Mouse (Mus musculus): ENCODE results near the gene Rabif. TPM values are rescaled to one million over a fixed set of nuclear protein-coding genes. Genes with fewer than 3 reads are reported as not detected.

The Rabif gene
- polyA plus RNA-seq, 1 experiment from 2014 or later = 46.3 TPM

- Histone ChIP-seq H3K36me3 (ENCODE audit: control insufficient read depth, insufficient read depth, low read length) (peaks cover 47% of the 10 kb centered on the region), H3K9me3 (ENCODE audit: control insufficient read depth, low read length) (no peaks in the 10 kb centered on the region), H3K4me3 (ENCODE audit: low read length) (no peak overlapping the region), H3K9ac (ENCODE audit: low read depth, low read length) (no peak overlapping the region), H3K27ac (ENCODE audit: low read depth, low read length) (no peak overlapping the region), H3K4me2 (replicated peaks; ENCODE audit: low read depth, low read length) (no peak overlapping the region), H3K4me1 (ENCODE audit: control insufficient read depth, insufficient read depth, low read length) (peaks cover 5% of the 10 kb centered on the region; the same call in 1 of the 2 replicates), H3K27me3 (ENCODE audit: control insufficient read depth, insufficient read depth, low read length) (no peaks in the 10 kb centered on the region)
- 96% methylated on average over 1 of the region's 1 CpGs for WGBS
- ATAC-seq (ENCODE audit: low FRiP score, low TSS enrichment) = no peak
Observed at GRCm38 (mm10) chr1:134460294-134461284, 33.9 kb upstream of the Rabif start.

DNA sequence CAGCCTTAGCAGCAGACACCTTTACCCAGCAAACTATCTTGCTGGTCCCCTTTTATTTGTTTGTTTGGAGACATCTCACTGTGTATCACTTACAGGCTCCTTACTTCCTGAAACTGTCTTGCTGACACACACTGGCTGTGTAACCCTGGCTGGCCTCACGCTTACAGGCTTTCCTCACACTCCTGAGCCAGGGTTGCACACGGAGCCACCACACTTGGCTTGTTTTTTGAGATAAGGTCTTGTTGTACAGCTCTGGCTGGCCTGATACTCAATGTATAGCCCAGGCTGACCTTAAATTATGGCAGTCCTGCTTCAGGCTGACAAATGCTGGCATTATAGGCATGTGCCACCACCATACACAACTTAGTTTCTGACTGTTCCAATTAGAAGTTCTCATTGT lies 9.8 kb upstream of the Rabif start:
- Histone ChIP-seq H3K9ac (ENCODE audit: low read depth, low read length) (no peak overlapping the region), H3K27ac (ENCODE audit: low read depth, low read length) (no peak overlapping the region), H3K4me2 (replicated peaks; ENCODE audit: low read depth, low read length) (no peak overlapping the region), H3K27me3 (ENCODE audit: control insufficient read depth, insufficient read depth, low read length) (no peaks in the 10 kb centered on the region), H3K4me3 (ENCODE audit: low read length) (no peak overlapping the region), H3K36me3 (ENCODE audit: control insufficient read depth, insufficient read depth, low read length) (peaks cover 58% of the 10 kb centered on the region), H3K9me3 (ENCODE audit: control insufficient read depth, low read length) (no peaks in the 10 kb centered on the region), H3K4me1 (ENCODE audit: control insufficient read depth, insufficient read depth, low read length) (no peaks in the 10 kb centered on the region)
- WGBS = 89% methylated on average over 2 of the region's 2 CpGs
- ATAC-seq (ENCODE audit: low FRiP score, low TSS enrichment) = no peak

GRCm38 (mm10) chr1:134490903-134491801 lies 3.3 kb upstream of the Rabif start:
- no peak overlapping the region for H3K27ac ChIP-seq (ENCODE audit: low read depth, low read length)
- H3K36me3 ChIP-seq (ENCODE audit: control insufficient read depth, insufficient read depth, low read length) = peaks cover 38% of the 10 kb centered on the region
- no peaks in the 10 kb centered on the region for H3K27me3 ChIP-seq (ENCODE audit: control insufficient read depth, insufficient read depth, low read length)
- H3K9ac ChIP-seq (ENCODE audit: low read depth, low read length) = no peak overlapping the region
- H3K4me2 ChIP-seq (replicated peaks; ENCODE audit: low read depth, low read length) = no peak overlapping the region
- H3K4me1 ChIP-seq (ENCODE audit: control insufficient read depth, insufficient read depth, low read length) = peaks cover 4% of the 10 kb centered on the region
- no peaks in the 10 kb centered on the region for H3K9me3 ChIP-seq (ENCODE audit: control insufficient read depth, low read length)
- 95% methylated on average over 6 of the region's 6 CpGs for WGBS
- ATAC-seq (ENCODE audit: low FRiP score, low TSS enrichment) = no peak
- no peak overlapping the region for H3K4me3 ChIP-seq (ENCODE audit: low read length)

- Histone ChIP-seq H3K9me3 (ENCODE audit: control insufficient read depth, low read length) (no peaks in the 10 kb centered on the region), H3K27me3 (ENCODE audit: control insufficient read depth, insufficient read depth, low read length) (no peaks in the 10 kb centered on the region), H3K9ac (ENCODE audit: low read depth, low read length) (no peak overlapping the region), H3K36me3 (ENCODE audit: control insufficient read depth, insufficient read depth, low read length) (peaks cover 34% of the 10 kb centered on the region), H3K4me1 (ENCODE audit: control insufficient read depth, insufficient read depth, low read length) (peaks cover 4% of the 10 kb centered on the region), H3K4me2 (replicated peaks; ENCODE audit: low read depth, low read length) (no peak overlapping the region), H3K27ac (ENCODE audit: low read depth, low read length) (no peak overlapping the region), H3K4me3 (ENCODE audit: low read length) (no peak overlapping the region)
- WGBS = 75% methylated on average over 7 of the region's 7 CpGs
- no peak for ATAC-seq (ENCODE audit: low FRiP score, low TSS enrichment)
Observed at GRCm38 (mm10) chr1:134492276-134492675, 2.2 kb upstream of the Rabif start.

GRCm38 (mm10) chr1:134493496-134493895 lies 952 bp upstream of the Rabif start:
- Histone ChIP-seq H3K4me3 (ENCODE audit: low read length) (no peak overlapping the region), H3K36me3 (ENCODE audit: control insufficient read depth, insufficient read depth, low read length) (peaks cover 22% of the 10 kb centered on the region), H3K4me1 (ENCODE audit: control insufficient read depth, insufficient read depth, low read length) (peaks cover 4% of the 10 kb centered on the region), H3K9ac (ENCODE audit: low read depth, low read length) (no peak overlapping the region), H3K9me3 (ENCODE audit: control insufficient read depth, low read length) (no peaks in the 10 kb centered on the region), H3K4me2 (replicated peaks; ENCODE audit: low read depth, low read length) (no peak overlapping the region), H3K27me3 (ENCODE audit: control insufficient read depth, insufficient read depth, low read length) (no peaks in the 10 kb centered on the region), H3K27ac (ENCODE audit: low read depth, low read length) (no peak overlapping the region)
- no peak for ATAC-seq (ENCODE audit: low FRiP score, low TSS enrichment)
- 77% methylated on average over 2 of the region's 2 CpGs for WGBS

DNA sequence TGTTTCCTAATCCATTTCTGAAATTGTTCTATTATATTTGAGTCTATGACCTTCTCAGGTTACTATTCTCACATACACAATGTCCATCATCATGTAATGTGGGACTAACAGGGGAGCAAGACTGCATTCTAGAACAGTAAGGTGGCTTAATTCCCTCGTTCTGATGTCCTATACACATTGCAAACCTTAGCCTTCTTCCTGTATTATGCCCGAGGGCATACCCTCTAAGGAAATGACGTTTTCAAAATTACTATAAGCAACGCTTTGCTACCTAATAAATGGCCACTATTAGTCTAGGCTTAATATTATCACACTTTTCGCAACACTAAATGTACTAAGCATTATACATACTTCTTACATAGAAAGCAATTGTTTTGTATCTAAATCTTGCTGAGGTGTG lies 492 bp upstream of the Rabif start:
- H3K4me1 ChIP-seq (ENCODE audit: control insufficient read depth, insufficient read depth, low read length) = peaks cover 4% of the 10 kb centered on the region
- H3K4me2 ChIP-seq (replicated peaks; ENCODE audit: low read depth, low read length) = peak overlapping the region; percentile 51
- peaks cover 18% of the 10 kb centered on the region for H3K36me3 ChIP-seq (ENCODE audit: control insufficient read depth, insufficient read depth, low read length)
- no peaks in the 10 kb centered on the region for H3K27me3 ChIP-seq (ENCODE audit: control insufficient read depth, insufficient read depth, low read length)
- 23% methylated on average over 5 of the region's 5 CpGs for WGBS
- H3K4me3 ChIP-seq (ENCODE audit: low read length) = peak overlapping the region; percentile 73
- peak overlapping the region; percentile 92; the same call in 1 of the 2 replicates for H3K27ac ChIP-seq (ENCODE audit: low read depth, low read length)
- 0 out of 2 replicates have a peak, but pooled peaks have one; percentile 0 for ATAC-seq (ENCODE audit: low FRiP score, low TSS enrichment)
- H3K9me3 ChIP-seq (ENCODE audit: control insufficient read depth, low read length) = no peaks in the 10 kb centered on the region
- peak overlapping the region; percentile 73 for H3K9ac ChIP-seq (ENCODE audit: low read depth, low read length)

GRCm38 (mm10) chr1:134495216-134495539 lies 730 bp downstream of the Rabif start:
- 19% methylated on average over 5 of the region's 5 CpGs for WGBS
- Histone ChIP-seq H3K27me3 (ENCODE audit: control insufficient read depth, insufficient read depth, low read length) (no peaks in the 10 kb centered on the region), H3K9me3 (ENCODE audit: control insufficient read depth, low read length) (no peaks in the 10 kb centered on the region), H3K4me3 (ENCODE audit: low read length) (peak overlapping the region; percentile 73), H3K36me3 (ENCODE audit: control insufficient read depth, insufficient read depth, low read length) (peaks cover 8% of the 10 kb centered on the region; the same call in 1 of the 2 replicates), H3K9ac (ENCODE audit: low read depth, low read length) (peak overlapping the region; percentile 73), H3K4me1 (ENCODE audit: control insufficient read depth, insufficient read depth, low read length) (peaks cover 4% of the 10 kb centered on the region), H3K4me2 (replicated peaks; ENCODE audit: low read depth, low read length) (peak overlapping the region; percentile 51), H3K27ac (ENCODE audit: low read depth, low read length) (peak overlapping the region; percentile 92)
- no peak for ATAC-seq (ENCODE audit: low FRiP score, low TSS enrichment)

GRCm38 (mm10) chr1:134495991-134496390 lies 1.5 kb downstream of the Rabif start:
- Histone ChIP-seq H3K36me3 (ENCODE audit: control insufficient read depth, insufficient read depth, low read length) (peaks cover 6% of the 10 kb centered on the region; the same call in 1 of the 2 replicates), H3K9me3 (ENCODE audit: control insufficient read depth, low read length) (no peaks in the 10 kb centered on the region), H3K4me3 (ENCODE audit: low read length) (peak overlapping the region; percentile 73; the same call in 1 of the 2 replicates), H3K4me1 (ENCODE audit: control insufficient read depth, insufficient read depth, low read length) (peaks cover 4% of the 10 kb centered on the region), H3K4me2 (replicated peaks; ENCODE audit: low read depth, low read length) (peak overlapping the region; percentile 51; the same call in 1 of the 2 replicates), H3K27ac (ENCODE audit: low read depth, low read length) (no peak overlapping the region), H3K9ac (ENCODE audit: low read depth, low read length) (peak overlapping the region; percentile 73; the same call in 1 of the 2 replicates), H3K27me3 (ENCODE audit: control insufficient read depth, insufficient read depth, low read length) (no peaks in the 10 kb centered on the region)
- no peak for ATAC-seq (ENCODE audit: low FRiP score, low TSS enrichment)
- 81% methylated on average over 10 of the region's 10 CpGs for WGBS
